Mouse (Mus musculus) embryonic facial prominence, embryonic 14.5 days (tissue): ENCODE data around the gene Gid8. TPM values are rescaled to one million over a fixed set of nuclear protein-coding genes. Genes with fewer than 3 reads are reported as not detected.

Source experiments
- ATAC-seq: fragments of 200-750 bp; cut with Nextera tagmentation; 2 replicates; pipeline ENCODE4 v1.8.0; 2017; ENCODE audit warnings: low read depth, moderate number of reproducible peaks, moderate TSS enrichment
- DNase-seq: peaks from one replicate; pipeline ENCODE4 v3.0.0-alpha.2; 2015; ENCODE audit warnings: low spot score
- H3K27ac ChIP-seq: fragments of 300-500 bp; sonication (generic); replicated peaks from 2 replicates; pipeline ENCODE4 v1.5.1; 2014; ENCODE audit warnings: low read depth, mild to moderate bottlenecking, low read length, moderate library complexity
- H3K27me3 ChIP-seq: fragments of 300-500 bp; sonication (generic); replicated peaks from 2 replicates; pipeline ENCODE4 v1.6.1; 2014; ENCODE audit warnings: low read length; ENCODE audit not compliant: control insufficient read depth, insufficient read depth
- H3K36me3 ChIP-seq: fragments of 300-500 bp; sonication (generic); 2 replicates; pipeline ENCODE4 v1.6.1; 2014; ENCODE audit warnings: low read length, mixed read lengths; ENCODE audit not compliant: control insufficient read depth, insufficient read depth
- H3K4me1 ChIP-seq: fragments of 300-500 bp; sonication (generic); 2 replicates; pipeline ENCODE4 v1.6.1; 2014; ENCODE audit warnings: antibody characterized with exemption, low read length; ENCODE audit not compliant: control insufficient read depth, insufficient read depth
- H3K4me2 ChIP-seq: fragments of 300-500 bp; sonication (generic); 2 replicates; pipeline ENCODE4 v1.6.1; 2014; ENCODE audit warnings: low read depth, mild to moderate bottlenecking, low read length, moderate library complexity, mixed read lengths
- H3K4me3 ChIP-seq: fragments of 300-500 bp; sonication (generic); 2 replicates; pipeline ENCODE4 v1.5.1; 2014; ENCODE audit warnings: low read depth, mild to moderate bottlenecking, low read length
- H3K9ac ChIP-seq: fragments of 300-500 bp; sonication (generic); 2 replicates; pipeline ENCODE4 v1.6.1; 2014; ENCODE audit warnings: low read depth, mild to moderate bottlenecking, low read length, moderate library complexity, mixed read lengths
- H3K9me3 ChIP-seq: fragments of 300-500 bp; sonication (generic); 2 replicates; pipeline ENCODE4 v1.6.1; 2016; ENCODE audit warnings: low read length; ENCODE audit not compliant: control insufficient read depth
- WGBS: fragments of 180-500 bp; shearing (Covaris S2); extraction: QIAGEN DNeasy Blood & Tissue Kit; methylation state at CpG from one replicate; pipeline ENCODE4 v1.1.7; 2014; 5-methylcytosine and 5-hydroxymethylcytosine counted together
- polyA plus RNA-seq: library from polyadenylated mRNA; unstranded; fragments of >200 nt; fragmentation: Nextera tagmentation; extraction: Ambion mirVana; gene quantifications from 2 replicates; pipeline ENCODE4 v1.2.1, GENCODE M21; 2014

Gid8 gene
- polyA plus RNA-seq, 1 experiment from 2014 or later, result 56.8 TPM

GRCm38 (mm10) chr2:180692630-180693029 is 17.3 kb upstream of the Gid8 start:
- H3K27me3 ChIP-seq, result no peaks in the 10 kb centered on the region
- H3K4me1 ChIP-seq, result no peaks in the 10 kb centered on the region
- peak overlapping the region; percentile 40; the same call in 1 of the 2 replicates for H3K27ac ChIP-seq
- ATAC-seq (peak; percentile 65; the same call in 1 of the 2 replicates), DNase-seq (peak; percentile 65)
- no peak overlapping the region for H3K4me2 ChIP-seq
- H3K4me3 ChIP-seq, result no peak overlapping the region
- peaks cover 33% of the 10 kb centered on the region for H3K36me3 ChIP-seq
- no peak overlapping the region for H3K9ac ChIP-seq
- 10% methylated on average over 1 of the region's 1 CpGs for WGBS
- H3K9me3 ChIP-seq, result no peaks in the 10 kb centered on the region

DNA sequence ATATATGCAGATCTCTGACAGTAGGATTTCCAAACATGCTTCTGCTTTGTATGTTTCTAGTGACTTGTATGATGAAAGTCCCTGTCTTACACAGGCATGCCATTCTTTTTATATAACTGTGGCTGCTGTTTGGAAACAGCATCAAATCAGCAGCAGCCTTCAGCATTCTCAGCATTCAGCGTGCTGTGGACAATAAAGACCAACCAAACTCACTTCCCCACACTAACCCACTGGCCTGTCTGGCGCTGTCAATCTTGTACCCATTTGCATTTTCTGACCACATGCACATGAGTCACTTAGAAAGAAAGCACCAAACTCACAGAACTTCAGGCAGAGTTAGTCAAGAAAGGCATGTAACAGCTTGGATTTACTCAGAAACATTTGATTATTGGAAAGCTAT is 14.7 kb upstream of the Gid8 start:
- 82% methylated on average over 2 of the region's 2 CpGs for WGBS
- no peak for ATAC-seq
- H3K4me3 ChIP-seq, result no peak overlapping the region

DNA sequence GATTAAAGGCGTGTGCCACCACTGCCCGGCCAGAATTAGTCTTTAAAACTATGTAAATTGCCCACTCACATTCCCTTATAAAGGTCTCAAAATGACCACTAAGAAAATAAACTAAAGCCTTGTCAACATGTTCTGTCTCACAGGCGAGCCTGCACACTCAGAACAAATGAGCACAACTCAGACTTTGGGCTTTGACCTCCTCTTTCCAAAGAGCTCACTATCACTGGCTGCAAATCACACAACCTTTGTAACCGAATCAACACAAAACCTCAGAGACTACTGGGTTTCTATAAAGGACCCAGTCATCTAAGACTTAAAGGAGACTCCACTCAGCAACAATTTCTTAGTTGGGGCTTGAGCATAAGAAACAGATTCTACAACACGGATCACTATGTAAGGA is 9.5 kb upstream of the Gid8 start:
- DNase-seq, result no peak
- peak overlapping the region; percentile 98 for H3K9ac ChIP-seq
- H3K4me1 ChIP-seq, result peaks cover 24% of the 10 kb centered on the region
- no peak overlapping the region for H3K27ac ChIP-seq
- no peaks in the 10 kb centered on the region for H3K27me3 ChIP-seq
- 0 out of 2 replicates have a peak, but pooled peaks cover 6% of the 10 kb centered on the region for H3K36me3 ChIP-seq
- WGBS, result 79% methylated on average over 5 of the region's 5 CpGs
- H3K9me3 ChIP-seq, result no peaks in the 10 kb centered on the region
- H3K4me2 ChIP-seq, result peak overlapping the region; percentile 95
- ATAC-seq, result no peak
- H3K4me3 ChIP-seq, result peak overlapping the region; percentile 94

More for the DNA sequence above, 14.7 kb upstream of the Gid8 start:
- Histone ChIP-seq H3K27ac (no peak overlapping the region), H3K9ac (no peak overlapping the region), H3K36me3 (peaks cover 7% of the 10 kb centered on the region), H3K4me1 (peaks cover 10% of the 10 kb centered on the region), H3K4me2 (no peak overlapping the region), H3K9me3 (no peaks in the 10 kb centered on the region), H3K27me3 (no peaks in the 10 kb centered on the region)
- no peak for DNase-seq

GRCm38 (mm10) chr2:180701053-180701766 is 8.7 kb upstream of the Gid8 start:
- 4% methylated on average over 26 of the region's 26 CpGs for WGBS
- peak overlapping the region; percentile 94 for H3K4me3 ChIP-seq
- H3K9me3 ChIP-seq, result no peaks in the 10 kb centered on the region
- H3K9ac ChIP-seq, result peak overlapping the region; percentile 98
- DNase-seq (peak; percentile 31), ATAC-seq (peak; percentile 9; the same call in 1 of the 2 replicates)
- peak overlapping the region; percentile 95 for H3K27ac ChIP-seq
- H3K4me2 ChIP-seq, result peak overlapping the region; percentile 95
- H3K36me3 ChIP-seq, result 0 out of 2 replicates have a peak, but pooled peaks cover 6% of the 10 kb centered on the region
- H3K27me3 ChIP-seq, result no peaks in the 10 kb centered on the region
- peaks cover 24% of the 10 kb centered on the region for H3K4me1 ChIP-seq

GRCm38 (mm10) chr2:180701767-180702621 is 7.9 kb upstream of the Gid8 start:
- peak; percentile 97 for DNase-seq
- H3K27me3 ChIP-seq, result no peaks in the 10 kb centered on the region
- H3K4me2 ChIP-seq, result peak overlapping the region; percentile 95
- H3K36me3 ChIP-seq, result 0 out of 2 replicates have a peak, but pooled peaks cover 6% of the 10 kb centered on the region
- peak overlapping the region; percentile 98 for H3K9ac ChIP-seq
- peak overlapping the region; percentile 95 for H3K27ac ChIP-seq
- WGBS, result 0% methylated on average over 56 of the region's 66 CpGs
- ATAC-seq, result peak; percentile 98
- no peaks in the 10 kb centered on the region for H3K9me3 ChIP-seq
- peaks cover 24% of the 10 kb centered on the region for H3K4me1 ChIP-seq
- peak overlapping the region; percentile 94 for H3K4me3 ChIP-seq

DNA sequence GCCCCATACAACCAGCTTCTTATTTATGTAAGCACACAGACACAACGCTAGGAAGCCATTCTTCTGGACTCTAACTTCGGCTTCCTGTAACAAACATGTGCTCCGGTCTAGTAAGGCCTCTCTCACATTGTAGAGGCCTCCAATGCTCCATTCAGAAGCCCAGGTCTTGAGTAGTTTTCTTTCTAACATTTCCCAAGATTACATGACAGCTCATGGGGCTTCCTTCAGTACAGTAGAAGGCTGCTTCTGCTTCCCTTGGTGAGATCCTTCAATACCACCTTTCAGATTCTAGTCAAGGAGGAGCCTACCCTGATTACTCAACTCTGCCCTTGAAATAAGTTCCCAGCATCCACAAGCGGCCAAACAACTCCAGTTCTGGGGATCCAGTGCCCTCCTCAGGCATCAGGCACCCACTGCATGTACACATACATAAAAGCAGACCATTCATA is 7.2 kb upstream of the Gid8 start:
- Histone ChIP-seq H3K27ac (peak overlapping the region; percentile 95), H3K4me2 (peak overlapping the region; percentile 95), H3K27me3 (no peaks in the 10 kb centered on the region), H3K4me3 (peak overlapping the region; percentile 94), H3K9ac (peak overlapping the region; percentile 98), H3K4me1 (peaks cover 24% of the 10 kb centered on the region), H3K36me3 (0 out of 2 replicates have a peak, but pooled peaks cover 6% of the 10 kb centered on the region), H3K9me3 (no peaks in the 10 kb centered on the region)
- no peak for DNase-seq
- no peak for ATAC-seq
- 32% methylated on average over 4 of the region's 4 CpGs for WGBS

- H3K9me3 ChIP-seq, result no peaks in the 10 kb centered on the region
- peak overlapping the region; percentile 95; the same call in 1 of the 2 replicates for H3K4me2 ChIP-seq
- H3K27ac ChIP-seq, result no peak overlapping the region
- DNase-seq (no peak), ATAC-seq (no peak)
- H3K4me3 ChIP-seq, result no peak overlapping the region
- 55% methylated on average over 5 of the region's 5 CpGs for WGBS
- H3K4me1 ChIP-seq, result peaks cover 25% of the 10 kb centered on the region
- no peak overlapping the region for H3K9ac ChIP-seq
- H3K27me3 ChIP-seq, result no peaks in the 10 kb centered on the region
- 0 out of 2 replicates have a peak, but pooled peaks cover 6% of the 10 kb centered on the region for H3K36me3 ChIP-seq
Measured at GRCm38 (mm10) chr2:180703175-180703574, 6.7 kb upstream of the Gid8 start.

- Histone ChIP-seq H3K4me3 (no peak overlapping the region), H3K27me3 (no peaks in the 10 kb centered on the region), H3K9ac (no peak overlapping the region), H3K4me1 (peaks cover 31% of the 10 kb centered on the region), H3K9me3 (no peaks in the 10 kb centered on the region), H3K27ac (no peak overlapping the region), H3K36me3 (0 out of 2 replicates have a peak, but pooled peaks cover 6% of the 10 kb centered on the region), H3K4me2 (no peak overlapping the region)
- WGBS, result 61% methylated on average over 3 of the region's 3 CpGs
- DNase-seq (no peak), ATAC-seq (no peak)
Measured at GRCm38 (mm10) chr2:180703645-180704359, 6.1 kb upstream of the Gid8 start.
